Mouse (Mus musculus) midbrain, embryonic 10.5 days (tissue): ENCODE results near the gene Adipor2. TPM values are rescaled to one million over a fixed set of nuclear protein-coding genes. Genes with fewer than 3 reads are reported as not detected.

Experiments used
- DNase-seq: peaks from one replicate; pipeline ENCODE4 v3.0.0-alpha.2; 2017; ENCODE audit warnings: low spot score
- H3K27ac ChIP-seq: fragments of 300-500 bp; sonication (generic); replicated peaks from 2 replicates; pipeline ENCODE4 v1.5.1; 2016; ENCODE audit warnings: mild to moderate bottlenecking
- H3K27me3 ChIP-seq: fragments of 300-500 bp; sonication (generic); 2 replicates; pipeline ENCODE4 v1.6.1; 2016; ENCODE audit warnings: low read depth, mild to moderate bottlenecking; ENCODE audit not compliant: poor library complexity, severe bottlenecking
- H3K36me3 ChIP-seq: fragments of 300-500 bp; sonication (generic); 2 replicates; pipeline ENCODE4 v1.6.1; 2016; ENCODE audit warnings: mild to moderate bottlenecking, moderate library complexity
- H3K4me1 ChIP-seq: fragments of 300-500 bp; sonication (generic); 2 replicates; pipeline ENCODE4 v1.6.1; 2016
- H3K4me3 ChIP-seq: fragments of 300-500 bp; sonication (generic); 2 replicates; pipeline ENCODE4 v1.5.1; 2016; ENCODE audit warnings: mild to moderate bottlenecking, moderate library complexity
- H3K9me3 ChIP-seq: fragments of 300-500 bp; sonication (generic); replicated peaks from 2 replicates; pipeline ENCODE4 v1.6.1; 2016; ENCODE audit warnings: mild to moderate bottlenecking
- WGBS: fragments of 180-500 bp; shearing (Covaris S2); methylation state at CpG from one replicate; pipeline ENCODE4 v1.1.7; 2016; 5-methylcytosine and 5-hydroxymethylcytosine counted together
- polyA plus RNA-seq: library from polyadenylated mRNA; unstranded; fragments of >200 nt; fragmentation: Nextera tagmentation; extraction: Ambion mirVana; gene quantifications from 2 replicates; pipeline ENCODE4 v1.2.1, GENCODE M21; 2016

Adipor2 gene
- 36.9 and 37.1 TPM in 2 replicates for polyA plus RNA-seq

DNA sequence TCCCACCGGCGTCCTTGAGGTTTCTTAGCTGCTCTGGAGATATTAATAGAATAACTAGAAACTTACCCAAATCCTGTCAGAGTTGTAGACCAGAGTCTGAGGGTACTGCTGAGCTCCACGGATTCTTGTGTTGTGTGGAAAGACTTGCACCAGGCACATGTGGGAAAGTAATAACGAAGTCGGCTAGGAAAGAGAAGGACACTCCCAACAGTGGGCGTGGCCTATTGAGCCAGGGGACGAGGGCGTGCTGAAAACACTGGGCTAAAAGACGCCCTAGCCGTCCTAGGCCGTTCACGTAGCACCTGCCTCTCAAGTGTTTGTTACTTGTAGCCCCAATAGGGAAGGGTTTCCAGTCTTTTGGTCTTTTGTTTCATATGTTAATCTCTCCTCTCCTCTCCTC lies at the start of gene Adipor2:
Adipor2 (minus strand) TSS at position 351 of the 400 bp plus-strand sequence.
- Histone ChIP-seq H3K27me3 (peaks cover 32% of the 10 kb centered on the region), H3K9me3 (no peaks in the 10 kb centered on the region), H3K4me1 (peaks cover 31% of the 10 kb centered on the region), H3K4me3 (peak within 1 kb of the TSS; percentile 39), H3K27ac (peak within 1 kb of the TSS; percentile 87), H3K36me3 (no peaks in the 10 kb centered on the region)
- 7% methylated on average over 12 of the region's 12 CpGs for WGBS
- DNase-seq = peak; percentile 60

DNA sequence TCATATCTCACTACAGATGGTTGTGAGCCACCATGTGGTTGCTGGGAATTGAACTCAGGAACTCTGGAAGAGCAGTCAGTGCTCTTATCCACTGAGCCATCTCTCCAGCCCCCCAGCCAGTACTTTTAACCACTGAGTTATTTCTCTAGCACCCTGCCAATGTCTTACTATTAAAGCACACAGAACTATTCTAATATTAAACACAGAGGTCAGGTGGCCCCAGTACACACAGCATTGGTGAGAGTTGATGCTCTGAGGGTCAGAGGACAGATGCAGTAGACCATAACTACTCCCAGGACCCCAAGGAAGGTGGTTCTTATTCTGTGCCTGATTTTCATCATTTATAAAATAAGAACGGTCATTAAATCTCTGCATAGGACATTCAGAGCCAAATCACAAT lies 48.7 kb upstream of the Adipor2 start:
- Histone ChIP-seq H3K4me3 (no peak overlapping the region), H3K4me1 (peaks cover 6% of the 10 kb centered on the region; the same call in 1 of the 2 replicates), H3K27ac (no peak overlapping the region), H3K36me3 (no peaks in the 10 kb centered on the region), H3K9me3 (no peaks in the 10 kb centered on the region), H3K27me3 (no peaks in the 10 kb centered on the region)
- 95% methylated on average over 1 of the region's 1 CpGs for WGBS
- no peak for DNase-seq

DNA sequence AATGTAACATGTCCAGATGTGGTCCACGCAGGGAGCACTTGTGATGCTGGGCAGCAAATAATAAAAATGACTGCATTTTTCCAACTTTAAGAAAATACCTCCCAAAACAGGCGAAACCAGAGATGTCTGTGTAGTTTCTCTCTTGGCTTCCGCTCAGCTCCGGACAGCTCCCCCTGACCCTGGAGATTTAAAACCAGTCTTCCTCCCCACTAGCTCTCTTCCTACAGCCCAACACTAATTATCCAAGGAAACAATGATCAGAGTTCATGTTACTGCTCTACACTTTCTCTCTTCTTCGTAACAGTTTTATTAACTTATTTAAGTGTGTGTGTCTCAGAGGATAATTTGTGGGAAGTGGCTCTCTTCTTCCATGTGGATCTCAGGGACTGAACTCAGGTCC lies 42.9 kb upstream of the Adipor2 start:
- WGBS = 90% methylated on average over 5 of the region's 5 CpGs
- H3K36me3 ChIP-seq = no peaks in the 10 kb centered on the region
- H3K27ac ChIP-seq = 0 out of 2 replicates have a peak overlapping the region, but pooled peaks have one; percentile 0
- DNase-seq = no peak
- H3K4me1 ChIP-seq = peaks cover 14% of the 10 kb centered on the region
- H3K9me3 ChIP-seq = no peaks in the 10 kb centered on the region
- H3K27me3 ChIP-seq = no peaks in the 10 kb centered on the region
- no peak overlapping the region for H3K4me3 ChIP-seq

DNA sequence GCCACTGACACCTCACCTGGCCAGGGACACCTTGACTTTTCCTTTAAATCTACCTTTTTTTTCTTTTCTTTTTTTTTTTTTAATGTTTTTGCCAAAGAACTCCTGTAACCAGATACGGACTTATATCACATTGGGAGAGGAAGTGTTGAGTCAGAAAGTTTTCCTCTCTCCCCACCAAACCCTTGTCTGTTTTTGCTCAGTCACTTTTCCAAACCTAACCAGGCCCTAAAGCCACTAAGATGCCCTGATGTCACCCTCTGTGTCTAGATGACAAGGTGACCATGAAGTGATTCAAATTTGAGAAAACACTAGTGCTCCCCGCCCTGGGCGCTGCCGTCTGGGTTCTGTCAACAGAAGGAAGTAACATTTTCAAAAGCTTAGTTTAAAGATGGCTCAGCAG lies 41.5 kb upstream of the Adipor2 start:
- Histone ChIP-seq H3K4me1 (peaks cover 19% of the 10 kb centered on the region), H3K36me3 (no peaks in the 10 kb centered on the region), H3K9me3 (no peaks in the 10 kb centered on the region), H3K4me3 (no peak overlapping the region), H3K27me3 (no peaks in the 10 kb centered on the region), H3K27ac (no peak overlapping the region)
- no peak for DNase-seq
- 87% methylated on average over 4 of the region's 4 CpGs for WGBS

DNA sequence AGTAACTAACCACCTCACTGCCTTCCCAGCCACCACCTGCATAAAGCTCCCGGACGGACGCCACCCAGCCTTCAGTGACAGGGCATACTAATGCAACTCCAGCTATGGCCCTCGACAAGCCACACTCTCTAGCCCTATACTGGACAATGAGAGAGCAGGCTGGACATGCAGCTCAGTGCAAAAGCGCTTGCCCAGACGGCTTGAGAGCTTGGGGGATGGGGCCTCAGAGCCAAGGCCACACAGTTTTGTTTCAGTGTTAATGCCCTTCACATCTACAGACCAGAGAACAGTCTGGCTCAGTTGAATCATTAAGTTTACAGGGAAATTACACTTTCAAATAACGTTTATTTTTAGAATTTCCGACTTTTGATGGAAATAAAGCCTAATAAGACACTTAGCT lies 40.7 kb upstream of the Adipor2 start:
- H3K27ac ChIP-seq = no peak overlapping the region
- whole genome bisulfite sequencing = 75% methylated on average over 8 of the region's 8 CpGs
- peaks cover 19% of the 10 kb centered on the region for H3K4me1 ChIP-seq
- H3K9me3 ChIP-seq = no peaks in the 10 kb centered on the region
- H3K27me3 ChIP-seq = no peaks in the 10 kb centered on the region
- H3K36me3 ChIP-seq = no peaks in the 10 kb centered on the region
- DNase-seq = no peak
- H3K4me3 ChIP-seq = no peak overlapping the region

DNA sequence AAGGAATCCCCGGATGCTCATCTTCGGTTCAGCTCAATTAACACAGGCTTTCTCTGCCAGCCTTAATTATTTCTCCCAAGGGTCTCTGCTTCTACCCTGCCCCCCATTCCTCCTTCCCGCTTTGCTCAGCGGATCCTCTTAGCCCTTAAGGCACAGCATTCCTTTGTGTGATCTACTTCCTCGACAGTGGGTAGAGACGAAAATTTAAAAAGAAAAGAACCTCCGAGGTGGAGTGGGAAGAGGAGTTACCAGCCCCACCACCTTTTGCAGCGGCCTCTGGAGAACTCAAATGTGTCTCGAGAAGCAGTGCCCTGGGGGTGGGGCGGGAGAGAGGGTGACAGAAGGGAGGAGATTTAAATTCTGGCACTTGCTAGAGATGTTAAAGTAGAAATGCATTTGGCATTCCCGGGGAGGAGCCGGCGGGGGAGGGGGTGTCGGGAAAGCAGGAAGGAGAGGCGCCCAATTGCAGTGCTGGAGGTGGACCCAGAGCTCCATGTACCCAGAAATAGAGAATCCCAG lies 34.5 kb upstream of the Adipor2 start:
- Histone ChIP-seq H3K36me3 (no peaks in the 10 kb centered on the region), H3K9me3 (no peaks in the 10 kb centered on the region), H3K4me3 (peak overlapping the region; percentile 52), H3K4me1 (peaks cover 60% of the 10 kb centered on the region), H3K27ac (peak overlapping the region; percentile 84), H3K27me3 (peaks cover 20% of the 10 kb centered on the region)
- under 1% methylated on average over 15 of the region's 15 CpGs for WGBS
- DNase-seq = peak; percentile 66

DNA sequence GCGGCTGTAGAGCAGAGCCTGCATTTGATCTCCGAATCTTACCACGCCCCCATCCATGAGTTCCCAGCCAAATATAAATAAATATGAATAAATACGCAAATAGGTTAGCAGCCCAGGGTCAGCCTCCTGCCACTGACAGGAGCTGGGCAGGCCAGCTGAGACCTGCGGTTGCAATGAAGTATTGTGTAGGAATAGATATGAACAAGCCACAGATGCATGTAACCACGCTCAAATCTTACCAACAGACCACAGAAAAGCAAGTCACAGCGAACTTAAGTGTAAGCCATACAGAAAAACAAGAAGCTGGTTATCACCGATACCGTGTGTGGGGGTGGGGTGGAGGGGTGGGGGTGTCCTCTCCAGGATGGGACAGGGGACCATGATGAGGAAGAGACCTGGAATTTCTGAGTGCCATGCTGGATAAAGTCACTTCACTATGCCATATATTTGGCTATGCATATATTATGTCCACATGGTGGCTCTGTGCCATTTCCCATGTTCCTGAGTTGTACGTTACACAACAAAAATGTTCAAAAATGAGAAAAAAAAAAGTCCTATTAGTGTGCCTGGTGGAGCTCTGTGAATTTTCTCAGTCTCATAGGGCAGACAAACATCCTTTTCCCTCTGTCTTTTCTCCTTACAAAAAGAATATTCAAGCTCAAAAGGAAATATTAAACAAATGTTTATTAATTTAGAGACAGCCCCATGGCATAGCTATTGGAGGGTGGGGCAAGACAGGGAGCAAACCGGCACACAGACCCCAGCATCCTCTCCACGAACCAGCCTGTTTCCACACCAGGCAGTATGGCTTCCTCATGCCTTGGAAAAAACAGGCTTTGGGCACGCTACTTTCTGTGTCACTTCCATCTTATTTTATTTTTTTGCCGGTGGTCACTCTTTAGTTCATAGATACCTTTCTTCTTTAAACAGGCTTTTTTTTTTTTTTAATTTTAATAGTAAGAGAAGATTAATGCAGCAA lies 33.8 kb upstream of the Adipor2 start:
- Histone ChIP-seq H3K36me3 (no peaks in the 10 kb centered on the region), H3K27ac (peak overlapping the region; percentile 84), H3K4me3 (peak overlapping the region; percentile 52), H3K4me1 (peaks cover 60% of the 10 kb centered on the region), H3K27me3 (peaks cover 20% of the 10 kb centered on the region), H3K9me3 (no peaks in the 10 kb centered on the region)
- WGBS = 52% methylated on average over 14 of the region's 14 CpGs
- DNase-seq = no peak

DNA sequence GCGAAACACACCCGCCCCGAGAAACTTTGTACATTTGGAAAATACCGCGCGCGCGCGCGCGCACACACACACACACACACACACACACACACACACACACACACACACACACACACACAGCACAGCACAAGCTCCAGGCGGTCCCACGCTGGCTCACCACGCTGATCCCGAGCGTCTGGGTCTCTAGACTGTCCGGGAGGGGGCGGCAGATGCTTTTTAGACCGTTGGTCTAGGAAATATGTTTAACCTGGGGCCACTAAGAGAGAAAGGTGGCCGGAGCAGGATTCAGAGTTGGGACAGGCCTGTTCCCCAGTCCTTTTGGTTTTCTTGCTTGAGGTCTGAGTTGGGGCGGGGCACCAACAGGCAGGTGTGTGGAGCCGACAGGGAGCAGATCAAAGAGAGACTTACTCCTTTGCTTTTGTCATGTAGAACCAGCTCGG lies 31.6 kb upstream of the Adipor2 start:
- Histone ChIP-seq H3K27me3 (peaks cover 20% of the 10 kb centered on the region), H3K4me3 (peak overlapping the region; percentile 51), H3K4me1 (peaks cover 55% of the 10 kb centered on the region), H3K27ac (peak overlapping the region; percentile 71), H3K9me3 (no peaks in the 10 kb centered on the region), H3K36me3 (no peaks in the 10 kb centered on the region)
- peak; percentile 62 for DNase-seq
- 3% methylated on average over 23 of the region's 23 CpGs for WGBS

DNA sequence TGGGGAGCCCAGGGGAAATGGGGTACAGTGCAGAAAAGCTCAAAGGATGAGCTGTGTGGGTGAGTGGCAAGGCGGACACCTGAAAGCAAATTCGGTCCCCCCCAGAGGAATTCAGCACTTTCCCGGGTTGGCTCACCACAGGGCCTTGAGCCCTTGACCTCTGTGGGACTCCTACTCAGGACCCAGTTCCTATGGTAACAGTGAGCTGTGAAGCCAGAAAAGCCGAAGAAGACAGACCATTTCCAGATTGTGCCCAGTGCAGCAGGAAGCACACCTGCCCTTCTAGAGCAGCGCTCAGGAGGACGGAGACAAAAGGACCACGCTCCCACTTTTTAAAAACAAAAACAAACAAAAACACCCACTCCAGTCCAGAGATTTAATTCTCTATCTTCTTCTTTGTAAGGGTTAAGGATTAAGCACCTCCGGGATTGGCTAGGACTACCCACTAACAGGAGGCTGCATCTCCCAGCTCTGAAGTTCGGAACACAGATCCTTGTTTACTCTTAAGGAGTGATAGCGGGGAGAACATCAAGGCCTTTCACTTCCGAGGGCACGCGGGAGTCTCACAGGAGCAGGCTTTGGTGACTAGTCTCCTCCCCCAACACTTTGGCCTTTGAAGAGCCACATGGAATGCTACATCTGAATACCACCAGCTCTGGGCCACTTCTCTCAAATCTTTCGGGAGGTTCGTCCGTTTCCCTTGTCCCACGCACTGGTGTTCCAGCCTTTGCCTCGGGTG lies 31.0 kb upstream of the Adipor2 start:
- 4% methylated on average over 18 of the region's 18 CpGs for WGBS
- H3K27ac ChIP-seq = peak overlapping the region; percentile 71
- peaks cover 20% of the 10 kb centered on the region for H3K27me3 ChIP-seq

DNA sequence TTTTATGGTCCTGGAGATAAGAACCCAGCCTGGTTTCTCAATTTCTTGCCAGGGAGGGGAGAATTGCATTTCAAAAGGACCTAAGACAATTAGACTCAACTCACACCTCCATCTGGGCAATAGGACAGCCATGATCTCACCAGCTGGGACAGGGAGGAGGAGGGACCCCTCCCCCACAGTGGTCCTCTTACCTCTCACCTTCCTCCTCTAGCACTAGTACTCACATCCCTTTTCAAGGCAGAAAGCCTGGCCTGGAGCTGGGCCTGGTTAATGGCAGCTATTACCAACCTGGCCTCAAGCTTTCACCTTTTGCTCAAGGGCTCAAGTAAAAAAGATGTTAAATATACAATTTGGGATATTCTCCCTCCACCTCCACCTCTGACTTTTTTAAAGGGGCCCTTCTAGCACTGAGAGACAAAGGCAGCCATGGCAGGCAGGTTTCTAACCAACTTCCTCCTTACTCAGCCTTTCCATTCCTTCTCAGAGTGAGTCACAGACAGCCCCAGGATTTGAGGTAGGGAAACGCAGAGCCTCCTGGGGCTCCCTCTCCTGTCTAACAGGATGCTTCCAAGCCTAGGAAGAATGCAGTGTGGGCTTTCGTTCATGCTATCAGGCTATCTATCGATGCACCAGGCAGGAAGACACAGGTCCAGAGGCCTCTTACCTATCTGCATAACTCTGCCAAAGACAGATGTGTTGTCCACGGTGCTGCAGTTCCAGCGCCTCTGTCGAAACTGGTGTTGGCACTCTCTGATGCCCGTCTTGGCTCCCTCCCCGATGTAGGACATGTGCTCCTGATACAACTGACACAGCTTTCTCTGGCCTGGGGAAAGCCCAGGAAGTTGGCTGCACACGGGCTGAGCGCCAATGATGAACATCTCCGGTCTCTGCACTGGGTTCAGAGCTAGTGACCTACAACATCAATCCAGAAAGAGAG lies 28.4 kb upstream of the Adipor2 start:
- no peak for DNase-seq
- Histone ChIP-seq H3K4me1 (peaks cover 40% of the 10 kb centered on the region), H3K9me3 (no peaks in the 10 kb centered on the region), H3K4me3 (no peak overlapping the region), H3K27ac (no peak overlapping the region), H3K36me3 (no peaks in the 10 kb centered on the region), H3K27me3 (peaks cover 16% of the 10 kb centered on the region)
- 74% methylated on average over 11 of the region's 11 CpGs for WGBS

More for the DNA sequence above, 31.0 kb upstream of the Adipor2 start:
- Histone ChIP-seq H3K36me3 (no peaks in the 10 kb centered on the region), H3K9me3 (no peaks in the 10 kb centered on the region), H3K4me1 (peaks cover 60% of the 10 kb centered on the region), H3K4me3 (peak overlapping the region; percentile 51)
- peak; percentile 48 for DNase-seq

DNA sequence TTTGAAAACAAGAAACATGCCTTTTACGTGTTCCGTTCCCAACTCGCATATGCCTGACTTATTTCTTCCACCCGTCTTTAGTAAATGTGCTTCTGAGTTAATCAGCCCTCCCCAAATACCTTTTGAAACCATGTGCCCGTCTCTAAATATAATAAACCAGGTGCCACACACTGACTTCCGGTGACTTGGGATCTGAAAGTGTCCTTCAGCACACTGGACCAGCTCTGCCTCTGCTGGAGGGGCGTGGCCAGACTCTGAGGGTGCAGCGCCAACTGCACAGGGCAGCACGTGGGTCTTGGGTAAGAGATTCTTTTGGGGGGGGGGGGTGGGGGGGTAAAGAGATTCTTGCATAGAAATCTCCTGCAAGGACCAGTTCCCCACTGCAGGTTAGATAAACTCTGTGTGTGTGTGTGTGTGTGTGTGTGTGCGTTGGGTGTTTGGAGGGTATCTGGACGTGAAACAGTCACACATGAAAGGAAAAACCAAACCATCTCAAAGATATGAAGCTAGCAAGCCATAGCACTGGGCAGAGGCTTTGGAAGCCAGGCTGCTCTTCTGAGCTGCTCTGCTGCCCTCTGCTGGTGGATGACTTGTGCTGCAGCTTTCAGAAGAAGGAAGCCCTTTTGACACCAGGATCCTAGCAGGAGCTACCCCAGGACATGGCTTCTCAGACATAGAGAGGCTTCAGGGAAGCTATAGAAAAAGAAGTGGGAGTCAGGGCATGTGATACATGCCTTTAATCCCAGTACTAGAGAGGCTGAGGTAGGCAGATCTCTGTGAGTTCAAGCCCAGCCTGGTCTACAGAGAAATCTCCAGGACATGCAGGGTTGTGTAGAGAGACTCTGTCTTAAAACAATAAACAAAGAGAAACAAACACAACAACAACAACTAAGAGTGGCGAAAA lies 26.5 kb upstream of the Adipor2 start:
- DNase-seq = peak; percentile 82
- Histone ChIP-seq H3K4me3 (no peak overlapping the region), H3K27ac (peak overlapping the region; percentile 1; the same call in 1 of the 2 replicates), H3K9me3 (no peaks in the 10 kb centered on the region), H3K4me1 (peaks cover 24% of the 10 kb centered on the region), H3K27me3 (no peaks in the 10 kb centered on the region), H3K36me3 (peaks cover 7% of the 10 kb centered on the region)
- WGBS = 52% methylated on average over 12 of the region's 12 CpGs
